Mouse (Mus musculus): ENCODE data around the gene Cic. TPM values are rescaled to one million over a fixed set of nuclear protein-coding genes. Genes with fewer than 3 reads are reported as not detected.
"Not testable (repeated sequence)": the region's sequence is repeated elsewhere in the genome, so short reads cannot be mapped to it uniquely, and the experiment has no call there.

The Cic gene
- total RNA-seq, 2 experiments from 2014 or later = 234 to 267 TPM

DNA sequence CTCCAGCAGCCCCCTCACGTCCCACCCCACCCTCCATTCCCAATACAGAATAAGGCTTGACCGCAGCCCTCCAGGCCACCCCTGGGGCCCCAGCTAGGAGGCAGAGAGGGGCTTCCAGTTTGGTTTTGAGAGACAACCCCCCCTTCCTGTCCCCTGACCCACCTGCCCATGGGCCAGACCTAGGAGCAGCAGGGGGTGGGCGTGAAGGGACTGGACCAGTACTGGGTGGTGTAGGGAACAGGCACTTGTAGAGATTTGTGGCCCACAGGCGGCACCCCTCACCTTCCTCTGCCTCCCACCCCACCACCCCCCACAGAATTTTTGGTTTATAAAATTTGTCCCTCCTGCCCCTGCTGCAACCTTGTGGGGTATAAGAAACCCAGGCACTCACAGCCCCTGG lies 24.1 kb upstream of the Cic start:
- DNase-seq (ENCODE audit: low spot score in 2 of 2) = no peak

- no peak for DNase-seq (ENCODE audit: low spot score in 2 of 2)
These were observed 22.7 kb upstream of the Cic start for GRCm38 (mm10) chr7:25244562-25245369.

DNA sequence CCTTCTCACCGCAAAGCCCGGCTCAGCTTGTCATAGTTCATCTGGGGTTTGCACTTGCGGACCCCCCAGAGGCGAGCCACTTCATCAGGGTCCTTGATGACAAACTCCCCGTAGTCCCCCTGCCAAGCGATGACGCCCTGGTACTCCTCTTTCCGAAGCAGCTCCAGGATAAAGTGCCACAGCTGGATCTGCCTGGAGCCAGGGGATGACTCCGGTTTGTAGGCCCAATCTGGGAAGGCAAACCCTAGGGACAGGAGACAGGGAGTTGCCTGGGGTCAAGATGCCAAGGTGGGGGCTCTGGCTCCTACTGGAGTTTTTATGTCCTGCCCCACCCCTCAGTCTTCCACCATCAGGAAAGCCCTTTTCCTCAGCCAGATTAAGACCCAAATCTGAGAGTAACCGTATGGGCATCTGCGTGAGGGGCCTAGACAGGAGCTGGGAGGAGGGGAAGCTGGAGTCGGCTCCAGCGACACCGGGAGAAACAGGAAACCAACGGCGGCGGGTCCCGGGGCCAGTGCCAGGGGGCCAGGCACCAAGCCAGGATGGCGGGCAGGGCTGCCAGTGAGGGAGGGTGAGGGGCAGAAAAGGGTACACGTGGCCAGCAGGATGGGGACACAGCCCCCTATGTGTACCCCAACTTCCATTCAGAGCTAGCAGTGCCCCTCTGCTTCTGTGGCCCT lies 21.3 kb upstream of the Cic start:
- peak; percentile 88 to 91 for DNase-seq (ENCODE audit: low spot score in 2 of 2)

- no peak for DNase-seq (ENCODE audit: low spot score in 2 of 2)
These were observed 20.8 kb upstream of the Cic start for GRCm38 (mm10) chr7:25246759-25247137.

- DNase-seq (ENCODE audit: low spot score in 2 of 2) = peak in 1 of 2 experiments; percentile 32
These were observed 20.0 kb upstream of the Cic start for GRCm38 (mm10) chr7:25247498-25247897.

GRCm38 (mm10) chr7:25248018-25248647 lies 19.4 kb upstream of the Cic start:
- peak; percentile 78 to 81 for DNase-seq (ENCODE audit: low spot score in 2 of 2)

DNA sequence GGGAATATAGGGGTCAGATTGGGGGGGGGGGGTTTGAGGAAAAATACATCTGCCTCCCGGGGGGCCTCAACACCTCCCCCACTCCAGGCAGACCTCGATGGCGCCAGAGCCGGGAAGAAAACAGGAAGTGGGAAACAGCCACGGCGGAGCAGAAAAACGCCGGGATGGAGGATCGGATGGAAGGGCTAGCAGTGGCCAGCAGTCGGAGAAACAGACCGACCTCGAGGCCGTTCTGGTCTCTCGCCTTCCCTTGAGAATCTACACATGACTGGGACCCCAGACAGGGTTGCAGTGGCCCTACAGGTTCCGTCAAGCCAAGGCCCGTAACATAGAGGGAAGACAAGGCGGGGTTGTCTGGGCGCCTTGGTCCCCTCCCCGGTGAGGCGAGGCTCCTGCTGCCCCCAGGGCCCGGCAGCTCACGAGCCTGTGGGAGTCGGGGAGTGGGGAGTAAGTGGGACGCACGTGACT lies 18.6 kb upstream of the Cic start:
- DNase-seq (ENCODE audit: low spot score in 2 of 2) = no peak

DNA sequence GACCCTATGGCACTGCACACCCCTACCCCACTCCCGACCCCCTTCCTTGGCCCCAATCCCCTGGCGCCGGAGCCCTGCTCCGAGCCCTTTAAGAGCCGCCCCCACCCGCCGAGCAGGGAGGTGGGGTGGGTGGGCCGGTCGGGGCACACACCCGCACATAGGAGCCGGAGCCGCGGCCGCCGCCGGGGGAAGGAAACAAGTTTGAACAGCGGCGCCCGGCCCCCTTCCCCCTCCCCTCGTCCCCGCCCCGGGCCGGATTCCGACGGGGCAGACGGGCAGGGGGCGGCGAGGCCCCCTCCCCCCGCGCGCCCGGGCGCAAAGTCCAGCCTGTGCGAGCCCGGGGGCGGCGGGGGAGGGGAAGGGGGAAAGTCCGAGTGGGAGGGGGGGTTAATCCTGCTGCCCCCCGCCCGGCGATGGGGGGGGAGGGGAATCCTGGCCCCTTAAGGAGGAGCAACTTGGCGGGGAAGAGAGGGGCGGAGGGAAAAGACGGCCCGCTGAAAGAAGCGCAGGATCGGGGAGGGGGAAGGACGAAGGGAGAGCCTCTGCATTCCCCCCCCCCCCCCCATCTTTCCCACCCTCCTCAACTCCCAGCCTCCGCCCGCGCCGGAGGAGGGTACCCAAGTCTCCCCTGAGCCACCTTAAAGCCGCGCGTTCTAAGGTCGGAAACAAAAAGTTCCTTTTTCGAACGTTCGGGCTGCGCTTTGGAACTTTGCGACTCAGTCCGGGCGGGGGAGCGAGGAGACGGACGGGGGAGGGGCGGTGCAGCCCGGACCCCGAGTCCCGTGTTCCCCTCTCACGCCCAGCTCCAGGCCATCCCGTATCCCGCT lies 18.0 kb upstream of the Cic start:
- DNase-seq (ENCODE audit: low spot score in 2 of 2) = peak; percentile 75 to 79

- peak; percentile 95 to 97 for DNase-seq (ENCODE audit: low spot score in 2 of 2)
These were observed 17.1 kb upstream of the Cic start, which contains the start of gene Erf for GRCm38 (mm10) chr7:25250141-25250972. Gene Erf (minus strand): TSS chr7:25250761.

DNA sequence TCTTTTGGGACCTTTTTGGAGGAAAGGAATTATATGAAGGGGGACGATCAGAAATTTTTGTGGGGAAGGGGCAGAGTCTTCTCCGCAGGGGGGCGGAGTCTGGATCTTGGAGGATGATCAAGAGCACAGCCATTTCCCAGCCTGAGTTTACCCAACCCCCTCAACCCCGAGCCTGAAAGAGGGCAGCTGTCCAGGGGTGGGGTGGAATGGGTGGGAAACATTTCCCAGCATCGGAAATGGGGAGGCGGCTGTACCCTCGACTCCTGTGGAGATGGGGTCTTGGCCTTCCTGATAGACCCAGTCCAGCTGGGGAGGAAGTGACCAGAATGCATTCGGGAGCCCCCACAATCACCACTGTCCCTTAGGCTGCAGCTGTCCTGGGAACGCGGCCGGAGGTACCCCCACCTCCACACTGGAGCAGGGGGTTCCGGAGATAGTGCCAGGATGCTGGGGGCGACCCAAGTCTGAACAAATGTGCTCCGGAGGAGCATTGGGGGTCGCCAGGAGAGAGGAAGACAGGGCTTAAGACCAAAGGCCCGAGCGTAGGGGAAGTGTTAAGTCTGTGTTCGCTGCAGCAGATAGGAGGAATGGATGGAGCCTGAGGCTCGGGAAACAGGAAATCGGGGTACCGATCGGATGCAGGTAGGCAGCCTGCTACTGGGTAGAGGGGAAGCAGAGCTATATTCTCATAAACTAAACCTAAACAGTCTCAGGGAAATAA lies 16.3 kb upstream of the Cic start:
- DNase-seq (ENCODE audit: low spot score in 2 of 2) = peak; percentile 68 to 74

DNA sequence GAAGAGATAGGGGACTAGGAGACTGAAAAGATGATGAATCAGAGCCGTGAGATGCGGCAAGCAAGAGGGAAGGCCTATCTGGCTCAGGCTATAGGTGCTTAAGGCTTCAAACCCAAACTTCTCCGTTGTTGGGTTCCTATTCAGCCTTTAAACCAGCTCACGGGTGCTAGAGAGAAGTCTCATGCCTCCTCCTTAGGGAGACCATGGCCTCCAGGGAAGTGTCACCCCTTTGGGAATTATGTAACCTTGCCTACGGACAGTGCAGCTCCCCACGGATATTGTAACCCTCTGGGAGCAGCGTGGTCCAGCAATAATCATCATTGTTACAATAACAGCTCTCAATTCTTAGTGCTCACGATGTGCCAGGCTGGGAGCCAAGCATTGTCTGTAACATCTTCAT lies 15.7 kb upstream of the Cic start:
- DNase-seq (ENCODE audit: low spot score in 2 of 2) = peak in 1 of 2 experiments; percentile 23

DNA sequence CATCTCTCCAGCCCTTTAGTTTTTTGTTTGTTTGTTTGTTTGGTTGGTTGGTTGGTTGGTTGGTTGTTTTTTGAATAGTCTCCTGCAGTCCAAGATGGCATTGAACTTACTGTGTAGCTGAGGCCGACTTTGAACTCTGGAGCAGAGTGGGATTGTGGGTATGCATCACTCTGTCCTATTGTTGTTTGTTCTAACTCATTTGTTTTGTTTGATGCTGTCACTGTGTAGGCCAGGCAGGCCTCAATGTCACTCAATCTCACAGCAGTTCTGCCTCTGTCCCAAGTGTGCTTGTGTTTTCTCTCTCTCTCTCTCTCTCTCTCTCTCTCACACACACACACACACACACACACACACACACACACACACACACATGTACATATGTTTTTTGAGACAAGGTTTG lies 5.6 kb upstream of the Cic start:
- no peak for DNase-seq (ENCODE audit: low spot score in 2 of 2)

GRCm38 (mm10) chr7:25263968-25264870 lies 3.3 kb upstream of the Cic start:
- no peak for DNase-seq (ENCODE audit: low spot score in 2 of 2)

DNA sequence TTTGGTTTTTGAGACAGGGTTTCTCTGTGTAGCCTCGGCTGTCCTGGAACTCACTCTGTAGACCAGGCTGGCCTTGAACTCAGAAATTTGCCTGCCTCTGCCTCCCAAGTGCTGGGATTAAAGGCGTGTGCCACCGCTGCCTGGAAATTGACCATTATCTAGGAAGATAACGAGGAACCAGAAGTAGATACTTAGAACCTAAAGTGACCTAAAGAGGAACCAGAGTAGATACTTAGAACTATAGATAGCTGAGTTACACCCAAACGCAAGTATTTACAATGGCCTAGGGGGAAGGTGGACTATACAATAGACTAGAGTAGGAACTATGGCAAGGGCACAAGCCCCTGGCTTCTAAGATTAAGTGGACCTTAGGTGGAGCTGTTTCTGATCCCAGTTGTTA lies 1.8 kb upstream of the Cic start:
- DNase-seq (ENCODE audit: low spot score in 2 of 2) = not testable (repeated sequence)

GRCm38 (mm10) chr7:25266180-25266962 lies 1.1 kb upstream of the Cic start:
- no peak for DNase-seq (ENCODE audit: low spot score in 2 of 2)

- DNase-seq (ENCODE audit: low spot score in 2 of 2) = peak; percentile 97 to 99
These were observed 403 bp downstream of the Cic start for GRCm38 (mm10) chr7:25267751-25268463.

DNA sequence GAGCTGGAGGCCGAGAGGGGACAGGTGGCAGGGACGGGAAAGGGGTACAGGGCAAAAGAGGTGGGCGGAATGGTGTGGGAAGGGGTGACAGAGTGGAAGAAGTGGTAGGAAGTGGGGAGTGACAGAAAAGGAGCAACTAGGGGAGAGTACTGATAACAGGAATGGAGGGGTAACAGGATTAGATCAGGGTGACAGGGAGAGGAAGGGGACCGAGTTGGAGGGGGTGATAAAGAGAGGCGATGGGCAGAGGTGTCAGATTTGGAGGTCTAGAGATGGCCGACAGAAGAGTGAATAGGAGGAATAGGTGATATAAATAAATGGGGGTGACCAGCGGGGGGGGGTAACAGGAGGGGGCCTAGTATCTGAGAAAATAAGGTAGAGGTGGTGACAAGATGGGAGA lies 1.1 kb downstream of the Cic start:
- no peak for DNase-seq (ENCODE audit: low spot score in 2 of 2)

Measured in layer of hippocampus, postnatal 10 days (tissue).